7 mouse cellular contexts compared by ENCODE assay signal in genomic region chr17:24737135-24737810, GRCm38 (mm10). TPM values are rescaled to one million over a fixed set of nuclear protein-coding genes. Genes with fewer than 3 reads are reported as not detected.
DNase-seq lines count a peak whose midpoint lies in the region; ATAC-seq and TF ChIP-seq lines count a peak whose summit lies in the region.

No protein-coding gene starts in this region.

- peaks cover 1 to 15% of the 10 kb centered on the region in 2 experiments; a peak in 2 of 4 replicates for H3K4me1 ChIP-seq in ES-E14 (ENCODE audit: control insufficient read depth in 2 of 2, insufficient read depth in 2 of 2, low read length in 2 of 2, poor library complexity in 1 of 2)
- H3K4me1 ChIP-seq in hindbrain, embryonic 11.5 days (replicated peaks; ENCODE audit: control insufficient read depth, insufficient read depth, low read length) = peaks cover 3% of the 10 kb centered on the region
- peaks cover 56% of the 10 kb centered on the region for H3K4me1 ChIP-seq in liver, embryonic 15.5 days (replicated peaks)
- peaks cover 19% of the 10 kb centered on the region; the same call in 1 of the 2 replicates for H3K4me1 ChIP-seq in stomach, embryonic 15.5 days

- 25% methylated on average over 8 of the region's 8 CpGs for WGBS in hindbrain, embryonic 11.5 days
- 23% methylated on average over 8 of the region's 8 CpGs for WGBS in liver, embryonic 15.5 days (ENCODE audit: insufficient replicate concordance)
- 20% methylated on average over 8 of the region's 8 CpGs for WGBS in stomach, embryonic 15.5 days

- no peak overlapping the region for H3K27ac ChIP-seq in ES-E14 (ENCODE audit: insufficient read depth, low read depth, low read length, poor library complexity, severe bottlenecking)
- no peak overlapping the region for H3K27ac ChIP-seq in hindbrain, embryonic 11.5 days (ENCODE audit: low read depth, low read length)
- H3K27ac ChIP-seq in liver, embryonic 15.5 days (replicated peaks) = peak overlapping the region; percentile 88
- H3K27ac ChIP-seq in stomach, embryonic 15.5 days = peak overlapping the region; percentile 49; the same call in 1 of the 2 replicates

- H3K79me2 ChIP-seq in C2C12 (ENCODE audit: control insufficient read depth, insufficient read depth) = no peaks in the 10 kb centered on the region

- H3ac ChIP-seq in C2C12 (ENCODE audit: control insufficient read depth, insufficient read length, low read depth) = peak overlapping the region; percentile 88

- H3K4me3 ChIP-seq in C2C12 (ENCODE audit: insufficient read depth, poor library complexity, severe bottlenecking) = peak overlapping the region; percentile 61
- H3K4me3 ChIP-seq in ES-E14 (ENCODE audit: insufficient read depth in 1 of 2, low read depth in 1 of 2, low read length in 2 of 2, poor library complexity in 1 of 2, severe bottlenecking in 1 of 2) = peak overlapping the region; percentile 6 to 73; a peak in 3 of 4 replicates
- H3K4me3 ChIP-seq in hindbrain, embryonic 11.5 days (ENCODE audit: low read depth, low read length) = peak overlapping the region; percentile 44
- peak overlapping the region; percentile 79 for H3K4me3 ChIP-seq in liver, embryonic 15.5 days (replicated peaks)
- H3K4me3 ChIP-seq in stomach, embryonic 15.5 days (replicated peaks) = peak overlapping the region; percentile 71

- no peak for ATAC-seq in hindbrain, embryonic 11.5 days (ENCODE audit: low FRiP score)
- no peak for ATAC-seq in liver, embryonic 15.5 days (ENCODE audit: insufficient read depth)
- no peak for ATAC-seq in stomach, embryonic 15.5 days (ENCODE audit: insufficient read depth, low FRiP score, low read depth)

- peak overlapping the region; percentile 77 for H3K4me2 ChIP-seq in hindbrain, embryonic 11.5 days (replicated peaks; ENCODE audit: low read depth, low read length)
- H3K4me2 ChIP-seq in liver, embryonic 15.5 days = peak overlapping the region; percentile 96
- peak overlapping the region; percentile 91 for H3K4me2 ChIP-seq in stomach, embryonic 15.5 days

- no peaks in the 10 kb centered on the region for H3K36me3 ChIP-seq in C2C12 (ENCODE audit: control insufficient read depth, insufficient read depth)
- no peaks in the 10 kb centered on the region for H3K36me3 ChIP-seq in ES-E14 (ENCODE audit: control insufficient read depth, insufficient read depth, low read length, poor library complexity, severe bottlenecking)
- no peaks in the 10 kb centered on the region for H3K36me3 ChIP-seq in hindbrain, embryonic 11.5 days (ENCODE audit: control insufficient read depth, insufficient read depth, low read length)
- peaks cover 19% of the 10 kb centered on the region for H3K36me3 ChIP-seq in liver, embryonic 15.5 days (replicated peaks)
- peaks cover 10% of the 10 kb centered on the region; the same call in 1 of the 2 replicates for H3K36me3 ChIP-seq in stomach, embryonic 15.5 days

- in situ Hi-C loops in ES-E14 (cut with MboI; ENCODE audit: low sequenced_read_pairs in 2 of 2, unreplicated experiment in 2 of 2) = no loop called here

- H3K9me3 ChIP-seq in ES-E14 (ENCODE audit: control insufficient read depth, insufficient read depth, low read depth, low read length) = no peaks in the 10 kb centered on the region
- no peaks in the 10 kb centered on the region for H3K9me3 ChIP-seq in hindbrain, embryonic 11.5 days (ENCODE audit: control insufficient read depth, low read length)
- H3K9me3 ChIP-seq in liver, embryonic 15.5 days (replicated peaks) = no peaks in the 10 kb centered on the region
- H3K9me3 ChIP-seq in stomach, embryonic 15.5 days = no peaks in the 10 kb centered on the region

- no peak for DNase-seq in ES-E14 (ENCODE audit: low read depth, low spot score)
- DNase-seq in hindbrain, embryonic 11.5 days (ENCODE audit: low spot score) = no peak
- DNase-seq in frontal cortex, postnatal 10 days (ENCODE audit: low spot score in 2 of 2) = no peak
- no peak for DNase-seq in layer of hippocampus, postnatal 36 days

- no peaks in the 10 kb centered on the region for H3K79me3 ChIP-seq in C2C12 (ENCODE audit: low read depth)

- H3K9ac ChIP-seq in ES-E14 (ENCODE audit: insufficient read depth, low read depth, low read length, poor library complexity, severe bottlenecking) = no peak overlapping the region
- H3K9ac ChIP-seq in hindbrain, embryonic 11.5 days (ENCODE audit: low read depth, low read length) = no peak overlapping the region; the same call in 1 of the 2 replicates
- H3K9ac ChIP-seq in liver, embryonic 15.5 days = peak overlapping the region; percentile 83
- peak overlapping the region; percentile 40 for H3K9ac ChIP-seq in stomach, embryonic 15.5 days

- TF ChIP-seq CTCF in C2C12 (IDR thresholded peaks at IDR 0.05; ENCODE audit: control insufficient read depth, insufficient read depth, insufficient read length) = no peak

- H3K27me3 ChIP-seq in C2C12 (ENCODE audit: control insufficient read depth, insufficient read depth, insufficient read length) = peaks cover 6% of the 10 kb centered on the region
- H3K27me3 ChIP-seq in hindbrain, embryonic 11.5 days (ENCODE audit: control insufficient read depth, insufficient read depth, low read length) = no peaks in the 10 kb centered on the region
- H3K27me3 ChIP-seq in liver, embryonic 15.5 days = no peaks in the 10 kb centered on the region
- H3K27me3 ChIP-seq in stomach, embryonic 15.5 days (replicated peaks) = no peaks in the 10 kb centered on the region

TF ChIP-seq in C2C12, 6 proteins besides CTCF, POLR2A, EP300 and RAD21:
- TF ChIP-seq MAX (IDR thresholded peaks at IDR 0.05) (no peak), MYOD1 (IDR thresholded peaks at IDR 0.05; ENCODE audit: control insufficient read depth, insufficient read length, low read depth) (no peak), CEBPB (IDR thresholded peaks at IDR 0.05; ENCODE audit: low read depth) (no peak)

TF ChIP-seq in ES-E14, 5 proteins besides CTCF, POLR2A, EP300 and RAD21:
- TF ChIP-seq ZC3H11A (IDR thresholded peaks at IDR 0.05; ENCODE audit: borderline replicate concordance, low read depth, low read length) (no peak), MAFK (IDR thresholded peaks at IDR 0.05; ENCODE audit: insufficient read depth, low read depth, low read length) (no peak), CHD2 (IDR thresholded peaks at IDR 0.05; ENCODE audit: low read depth, low read length) (no peak), ZNF384 (IDR thresholded peaks at IDR 0.05; ENCODE audit: low read depth, low read length) (no peak), HCFC1 (IDR thresholded peaks at IDR 0.05; ENCODE audit: borderline replicate concordance, insufficient read depth, low read length) (no peak)

RNA-seq across cellular contexts. Expression of gene Msrb1, which starts 0.8 kb away (rescaled TPM):
- 57.8 TPM for polyA plus RNA-seq in C2C12 (2012; fragmentation: generic; extraction: Trizol)
- total RNA-seq in ES-E14 (2012; rRNA removed) = 23.5 and 30.2 TPM in 2 replicates
- polyA plus RNA-seq in hindbrain, embryonic 11.5 days (2014; fragmentation: Nextera tagmentation; extraction: Ambion mirVana) = 21.1 and 22.8 TPM in 2 replicates
- 31.1 and 32.9 TPM in 2 replicates for polyA plus RNA-seq in liver, embryonic 15.5 days (2015; fragmentation: Nextera tagmentation; extraction: Ambion mirVana)
- polyA plus RNA-seq in stomach, embryonic 15.5 days (2015; fragmentation: Nextera tagmentation; extraction: Ambion mirVana) = 37.0 and 41.4 TPM in 2 replicates
- 10 to 100 TPM; 42.1 to 45.6 TPM for total RNA-seq in layer of hippocampus, postnatal 36 days (2021)

RNA-seq across cellular contexts. Expression of gene Rpl3l, which starts 9.7 kb away (rescaled TPM):
- 0.06 TPM for polyA plus RNA-seq in C2C12 (2012; fragmentation: generic; extraction: Trizol)
- total RNA-seq in ES-E14 (2012; rRNA removed) = 0.16 and 0.67 TPM in 2 replicates
- polyA plus RNA-seq in hindbrain, embryonic 11.5 days (2014; fragmentation: Nextera tagmentation; extraction: Ambion mirVana) = 0.11 TPM in 1 of 2 replicates, not detected in the other
- polyA plus RNA-seq in liver, embryonic 15.5 days (2015; fragmentation: Nextera tagmentation; extraction: Ambion mirVana) = 0.09 and 0.15 TPM in 2 replicates
- polyA plus RNA-seq in stomach, embryonic 15.5 days (2015; fragmentation: Nextera tagmentation; extraction: Ambion mirVana) = 0.15 TPM in 1 of 2 replicates, not detected in the other
- under 1 TPM in 1 of 2 experiments, not detected in 1; 0.56 TPM for total RNA-seq in layer of hippocampus, postnatal 36 days (2021)

RNA-seq across cellular contexts. Expression of gene Ndufb10, which starts 13.0 kb away (rescaled TPM):
- 343 TPM for polyA plus RNA-seq in C2C12 (2012; fragmentation: generic; extraction: Trizol)
- total RNA-seq in ES-E14 (2012; rRNA removed) = 147 and 191 TPM in 2 replicates
- polyA plus RNA-seq in hindbrain, embryonic 11.5 days (2014; fragmentation: Nextera tagmentation; extraction: Ambion mirVana) = 198 and 223 TPM in 2 replicates
- 160 and 162 TPM in 2 replicates for polyA plus RNA-seq in liver, embryonic 15.5 days (2015; fragmentation: Nextera tagmentation; extraction: Ambion mirVana)
- polyA plus RNA-seq in stomach, embryonic 15.5 days (2015; fragmentation: Nextera tagmentation; extraction: Ambion mirVana) = 238 and 259 TPM in 2 replicates
- 100 to 1,000 TPM; 199 to 228 TPM for total RNA-seq in layer of hippocampus, postnatal 36 days (2021)

RNA-seq across cellular contexts. Expression of gene Hs3st6, which starts 15.5 kb away (rescaled TPM):
- polyA plus RNA-seq in C2C12 (2012; fragmentation: generic; extraction: Trizol) = not detected
- 1.6 and 2.3 TPM in 2 replicates for total RNA-seq in ES-E14 (2012; rRNA removed)
- polyA plus RNA-seq in hindbrain, embryonic 11.5 days (2014; fragmentation: Nextera tagmentation; extraction: Ambion mirVana) = 1.5 and 2.3 TPM in 2 replicates
- 0.07 TPM in 1 of 2 replicates, not detected in the other for polyA plus RNA-seq in liver, embryonic 15.5 days (2015; fragmentation: Nextera tagmentation; extraction: Ambion mirVana)
- 1.1 and 1.5 TPM in 2 replicates for polyA plus RNA-seq in stomach, embryonic 15.5 days (2015; fragmentation: Nextera tagmentation; extraction: Ambion mirVana)
- total RNA-seq in layer of hippocampus, postnatal 36 days (2021) = not detected

RNA-seq across cellular contexts. Expression of gene Rps2, which starts 19.4 kb away (rescaled TPM):
- polyA plus RNA-seq in C2C12 (2012; fragmentation: generic; extraction: Trizol) = 381 TPM
- 3,495 and 3,661 TPM in 2 replicates for total RNA-seq in ES-E14 (2012; rRNA removed)
- polyA plus RNA-seq in hindbrain, embryonic 11.5 days (2014; fragmentation: Nextera tagmentation; extraction: Ambion mirVana) = 1,264 and 1,299 TPM in 2 replicates
- polyA plus RNA-seq in liver, embryonic 15.5 days (2015; fragmentation: Nextera tagmentation; extraction: Ambion mirVana) = 1,043 and 1,068 TPM in 2 replicates
- polyA plus RNA-seq in stomach, embryonic 15.5 days (2015; fragmentation: Nextera tagmentation; extraction: Ambion mirVana) = 1,497 and 1,515 TPM in 2 replicates
- 100 to 1,000 TPM; 326 to 349 TPM for total RNA-seq in layer of hippocampus, postnatal 36 days (2021)

Comparison
In these comparisons a context has a peak if more than half of its experiments do, and no peak if none do; other contexts are left out.
1. H3K27ac ChIP-seq: peak in liver, embryonic 15.5 days (single experiment) and stomach, embryonic 15.5 days (single experiment); none in ES-E14 (single experiment) and hindbrain, embryonic 11.5 days (single experiment).
2. H3K9ac ChIP-seq: peak in liver, embryonic 15.5 days (single experiment) and stomach, embryonic 15.5 days (single experiment); none in ES-E14 (single experiment) and hindbrain, embryonic 11.5 days (single experiment).
3. Peak in every context shown above with its lines, with median percentiles within 50 percentile points of each other: H3K4me3 ChIP-seq and H3K4me2 ChIP-seq.